Mouse (Mus musculus): ENCODE data around the gene Recql. TPM values are rescaled to one million over a fixed set of nuclear protein-coding genes. Genes with fewer than 3 reads are reported as not detected.

Recql gene
- polyA plus RNA-seq (2014; fragmentation: Illumina TruSeq; extraction: RNeasy Lipid Tissue Mini Kit (QIAGEN cat#74804)): 14.5 TPM

GRCm38 (mm10) chr6:142387011-142387754 is at the start of gene Recql, which contains the start of gene Golt1b:
Gene Recql, minus strand, starts transcription at chr6:142387087.
Gene Golt1b, plus strand, starts transcription at chr6:142387221.

GRCm38 (mm10) chr6:142412906-142413491 is 26.1 kb upstream of the Recql start, which contains the start of gene Spx:
Gene Spx, plus strand, starts transcription at chr6:142413441.

GRCm38 (mm10) chr6:142345440-142346038 is 41.3 kb downstream of the Recql start, which contains the start of gene Pyroxd1:
Gene Pyroxd1, plus strand, starts transcription at chr6:142345654.

GRCm38 (mm10) chr6:142322881-142323280 is 64.0 kb downstream of the Recql start, which contains the start of gene Slco1a5:
Gene Slco1a5, minus strand, starts transcription at chr6:142322981.

Other genes starting within 250 kb of the Recql start
- not detected for gene Slco1a6, start 178.6 kb downstream of the Recql start, polyA plus RNA-seq (2014; fragmentation: Illumina TruSeq; extraction: RNeasy Lipid Tissue Mini Kit (QIAGEN cat#74804))
- not detected for gene Iapp, start 88.7 kb downstream of the Recql start, polyA plus RNA-seq (2014; fragmentation: Illumina TruSeq; extraction: RNeasy Lipid Tissue Mini Kit (QIAGEN cat#74804))
- gene Slco1a5, start 64.1 kb downstream of the Recql start, polyA plus RNA-seq (2014; fragmentation: Illumina TruSeq; extraction: RNeasy Lipid Tissue Mini Kit (QIAGEN cat#74804)): 0.74 TPM
- 29.8 TPM for gene Pyroxd1, start 41.4 kb downstream of the Recql start, polyA plus RNA-seq (2014; fragmentation: Illumina TruSeq; extraction: RNeasy Lipid Tissue Mini Kit (QIAGEN cat#74804))
- 118 TPM for gene Golt1b, start 134 bp upstream of the Recql start, polyA plus RNA-seq (2014; fragmentation: Illumina TruSeq; extraction: RNeasy Lipid Tissue Mini Kit (QIAGEN cat#74804))
- gene Spx, start 26.4 kb upstream of the Recql start, polyA plus RNA-seq (2014; fragmentation: Illumina TruSeq; extraction: RNeasy Lipid Tissue Mini Kit (QIAGEN cat#74804)): not detected
- gene Gys2, start 86.0 kb upstream of the Recql start, polyA plus RNA-seq (2014; fragmentation: Illumina TruSeq; extraction: RNeasy Lipid Tissue Mini Kit (QIAGEN cat#74804)): 0.23 TPM
- gene Ldhb, start 120.9 kb upstream of the Recql start, polyA plus RNA-seq (2014; fragmentation: Illumina TruSeq; extraction: RNeasy Lipid Tissue Mini Kit (QIAGEN cat#74804)): 164 TPM
- 3.8 TPM for gene Kcnj8, start 184.5 kb upstream of the Recql start, polyA plus RNA-seq (2014; fragmentation: Illumina TruSeq; extraction: RNeasy Lipid Tissue Mini Kit (QIAGEN cat#74804))